Mouse (Mus musculus) lung, adult 2 months (tissue): ENCODE data around the gene Adarb1.

Source experiments
- CTCF ChIP-seq: fragments of 200-500 bp; IDR thresholded peaks from 2 replicates; pipeline ENCODE4 v1.5.1; 2011; ENCODE audit warnings: mild to moderate bottlenecking, low read length, control low read depth; ENCODE audit not compliant: insufficient read depth
- POLR2A ChIP-seq: fragments of 200-500 bp; IDR thresholded peaks from 2 replicates; pipeline ENCODE4 v1.6.1; 2011; ENCODE audit warnings: low read depth, mild to moderate bottlenecking, control low read depth, low read length, borderline replicate concordance; ENCODE audit errors: extremely low read depth

GRCm38 (mm10) chr10:77305766-77306165, 112.3 kb downstream of the Adarb1 start:
- TF ChIP-seq POLR2A: no peak
- TF ChIP-seq CTCF: no peak
